Mouse (Mus musculus) lung, adult 2 months (tissue): Measurements from ENCODE around the gene Tsfm.

Experiments
- CTCF ChIP-seq: fragments of 200-500 bp; IDR thresholded peaks from 2 replicates; pipeline ENCODE4 v1.5.1; 2011; ENCODE audit warnings: mild to moderate bottlenecking, low read length, control low read depth; ENCODE audit not compliant: insufficient read depth
- POLR2A ChIP-seq: fragments of 200-500 bp; IDR thresholded peaks from 2 replicates; pipeline ENCODE4 v1.6.1; 2011; ENCODE audit warnings: low read depth, mild to moderate bottlenecking, control low read depth, low read length, borderline replicate concordance; ENCODE audit errors: extremely low read depth

- TF ChIP-seq POLR2A (no peak), CTCF (0 out of 2 replicates have a peak, but pooled peaks have one; percentile 7)
Observed at GRCm38 (mm10) chr10:127049395-127050118, 18.9 kb upstream of the Tsfm start.
